Mouse (Mus musculus): ENCODE data around the gene Psmd13. TPM values are rescaled to one million over a fixed set of nuclear protein-coding genes. Genes with fewer than 3 reads are reported as not detected.

Gene Psmd13
- total and polyA plus RNA-seq, 3 experiments = 165 to 215 TPM; not detected in 1

DNA sequence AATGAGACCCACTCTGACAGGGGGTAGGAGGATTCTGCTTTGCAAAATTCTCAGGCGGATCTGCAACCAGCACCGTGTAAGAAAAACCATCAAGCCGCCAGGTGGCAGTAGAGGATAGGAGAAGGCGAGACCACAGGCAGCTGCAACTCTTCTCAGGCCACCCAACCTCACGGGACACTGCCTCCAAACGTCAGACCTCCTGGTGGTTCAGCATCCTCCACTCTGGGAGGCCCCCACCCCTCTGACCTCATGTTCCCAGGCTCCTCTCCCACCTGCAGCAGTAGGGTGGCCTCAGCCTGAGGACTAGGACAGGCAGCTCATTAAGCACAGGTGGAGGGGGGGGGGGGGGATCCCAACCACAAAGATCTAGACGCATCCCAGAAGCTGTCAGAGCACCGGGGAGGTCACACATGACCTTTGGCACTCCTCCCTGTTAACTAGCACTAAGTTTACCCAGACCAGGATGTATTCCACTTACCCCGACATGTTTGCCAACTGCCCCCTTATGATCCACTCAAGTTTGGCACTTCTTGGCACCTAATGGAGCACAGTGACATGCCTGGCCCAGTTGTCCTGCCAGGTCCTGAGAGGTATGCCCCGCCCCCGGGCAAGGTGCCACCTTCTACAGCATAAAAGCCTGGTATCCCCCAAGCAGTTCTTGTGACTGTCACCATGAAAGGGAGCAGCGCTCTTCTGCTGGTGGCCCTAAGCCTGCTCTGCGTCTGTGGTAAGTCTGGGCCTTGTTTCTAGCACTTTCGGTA lies 36.7 kb upstream of the Psmd13 start, which contains the start of gene Scgb1c1 (continued):
- TF ChIP-seq ZC3H11A (IDR thresholded peaks at IDR 0.05; ENCODE audit: low read depth, low read length) (peak; percentile 97), POLR2AphosphoS5 (IDR thresholded peaks at IDR 0.05; ENCODE audit: borderline replicate concordance, low read depth, low read length) (no peak)

- H3K9me3 ChIP-seq (replicated peaks; ENCODE audit: insufficient read depth, low read length) = no peaks in the 10 kb centered on the region
- no peaks in the 10 kb centered on the region for H3K79me2 ChIP-seq (ENCODE audit: control insufficient read depth, insufficient read depth, low read length, poor library complexity)
- H3K9ac ChIP-seq (ENCODE audit: control insufficient read depth, low read depth, low read length, poor library complexity, severe bottlenecking) = no peak overlapping the region
- no peaks in the 10 kb centered on the region for H3K36me3 ChIP-seq (ENCODE audit: control insufficient read depth in 1 of 2, insufficient read depth in 2 of 2, low read length in 2 of 2)
- H3K4me3 ChIP-seq (ENCODE audit: control insufficient read depth in 1 of 2, insufficient read depth in 1 of 2, low read depth in 2 of 2, low read length in 2 of 2) = no peak overlapping the region
- H3K27ac ChIP-seq (ENCODE audit: control insufficient read depth, low read depth, low read length) = no peak overlapping the region
- no peaks in the 10 kb centered on the region; a peak in 1 of 4 replicates for H3K27me3 ChIP-seq (ENCODE audit: control insufficient read depth in 1 of 2, insufficient read depth in 2 of 2, low read length in 2 of 2)
- DNase-seq (ENCODE audit: low read depth, low spot score) = no peak
- TF ChIP-seq TBP (IDR thresholded peaks at IDR 0.05; ENCODE audit: low read depth, low read length) (no peak), CTCF (IDR thresholded peaks at IDR 0.05 in 2 of 3, conservative IDR thresholded peaks at IDR 0.05 in 1 of 3; ENCODE audit: control insufficient read depth in 1 of 3, insufficient read depth in 1 of 3, low read depth in 2 of 3, low read length in 3 of 3, poor library complexity in 1 of 3, severe bottlenecking in 1 of 3) (peak; percentile 8 to 29 (median 29); a peak in 3 of 6 replicates)
- H3K4me1 ChIP-seq (ENCODE audit: control insufficient read depth in 1 of 2, insufficient read depth in 2 of 2, low read length in 2 of 2) = no peaks in the 10 kb centered on the region
Observed at GRCm38 (mm10) chr7:140845683-140846082, 36.1 kb upstream of the Psmd13 start.

GRCm38 (mm10) chr7:140846676-140847075 lies 35.1 kb upstream of the Psmd13 start:
- Histone ChIP-seq H3K36me3 (ENCODE audit: control insufficient read depth in 1 of 2, insufficient read depth in 2 of 2, low read length in 2 of 2) (no peaks in the 10 kb centered on the region), H3K27me3 (ENCODE audit: control insufficient read depth in 1 of 2, insufficient read depth in 2 of 2, low read length in 2 of 2) (no peaks in the 10 kb centered on the region; a peak in 1 of 4 replicates), H3K4me3 (ENCODE audit: control insufficient read depth in 1 of 2, insufficient read depth in 1 of 2, low read depth in 2 of 2, low read length in 2 of 2) (no peak overlapping the region), H3K9me3 (replicated peaks; ENCODE audit: insufficient read depth, low read length) (no peaks in the 10 kb centered on the region), H3K27ac (ENCODE audit: control insufficient read depth, low read depth, low read length) (no peak overlapping the region), H3K9ac (ENCODE audit: control insufficient read depth, low read depth, low read length, poor library complexity, severe bottlenecking) (no peak overlapping the region), H3K79me2 (ENCODE audit: control insufficient read depth, insufficient read depth, low read length, poor library complexity) (no peaks in the 10 kb centered on the region), H3K4me1 (ENCODE audit: control insufficient read depth in 1 of 2, insufficient read depth in 2 of 2, low read length in 2 of 2) (no peaks in the 10 kb centered on the region)
- TF ChIP-seq JUND (IDR thresholded peaks at IDR 0.05; ENCODE audit: low read depth, low read length) = no peak
- TF ChIP-seq POLR2AphosphoS2 (IDR thresholded peaks at IDR 0.05; ENCODE audit: low read length) = no peak
- DNase-seq (ENCODE audit: low read depth, low spot score) = no peak

GRCm38 (mm10) chr7:140847755-140848580 lies 33.8 kb upstream of the Psmd13 start, which contains the start of gene Odf3:
Gene Odf3 (plus strand): TSS chr7:140847805.
- H3K9me3 ChIP-seq (replicated peaks; ENCODE audit: insufficient read depth, low read length) = no peaks in the 10 kb centered on the region
- no peaks in the 10 kb centered on the region for H3K4me1 ChIP-seq (ENCODE audit: control insufficient read depth in 1 of 2, insufficient read depth in 2 of 2, low read length in 2 of 2)
- H3K9ac ChIP-seq (ENCODE audit: control insufficient read depth, low read depth, low read length, poor library complexity, severe bottlenecking) = no peak within 1 kb of the TSS
- no peaks in the 10 kb centered on the region for H3K36me3 ChIP-seq (ENCODE audit: control insufficient read depth in 1 of 2, insufficient read depth in 2 of 2, low read length in 2 of 2)
- H3K27ac ChIP-seq (ENCODE audit: control insufficient read depth, low read depth, low read length) = no peak within 1 kb of the TSS
- no peak for TF ChIP-seq ELF1 (IDR thresholded peaks at IDR 0.05; ENCODE audit: low read depth, low read length)
- TF ChIP-seq CHD1 (IDR thresholded peaks at IDR 0.05; ENCODE audit: low read depth, low read length) = no peak
- TF ChIP-seq POLR2AphosphoS2 (IDR thresholded peaks at IDR 0.05; ENCODE audit: low read length) = no peak
- TF ChIP-seq ZNF384 (IDR thresholded peaks at IDR 0.05; ENCODE audit: low read depth, low read length) = no peak
- TF ChIP-seq GATA1 (IDR thresholded peaks at IDR 0.05; ENCODE audit: low read depth, low read length) = no peak
- no peak for TF ChIP-seq UBTF (IDR thresholded peaks at IDR 0.05; ENCODE audit: borderline replicate concordance, insufficient read depth, low read depth, low read length)
- TF ChIP-seq RAD21 (IDR thresholded peaks at IDR 0.05; ENCODE audit: low read depth, low read length) = no peak
- no peak for TF ChIP-seq MYC (IDR thresholded peaks at IDR 0.05; ENCODE audit: low read depth, low read length)
- TF ChIP-seq ZKSCAN1 (IDR thresholded peaks at IDR 0.05; ENCODE audit: low read depth, low read length) = no peak
- TF ChIP-seq RCOR1 (IDR thresholded peaks at IDR 0.05; ENCODE audit: low read depth, low read length) = no peak
- TF ChIP-seq NELFE (IDR thresholded peaks at IDR 0.05; ENCODE audit: low read depth, low read length) = no peak
- TF ChIP-seq POLR2AphosphoS5 (IDR thresholded peaks at IDR 0.05; ENCODE audit: borderline replicate concordance, low read depth, low read length) = no peak
- no peak for TF ChIP-seq ZC3H11A (IDR thresholded peaks at IDR 0.05; ENCODE audit: low read depth, low read length)
- TF ChIP-seq MYB (IDR thresholded peaks at IDR 0.05; ENCODE audit: low read depth, low read length) = no peak
- no peak for TF ChIP-seq GABPA (IDR thresholded peaks at IDR 0.05; ENCODE audit: low read depth, low read length)
- no peak for TF ChIP-seq MXI1 (IDR thresholded peaks at IDR 0.05; ENCODE audit: low read depth, low read length)
- TF ChIP-seq SMC3 (IDR thresholded peaks at IDR 0.05; ENCODE audit: low read depth, low read length) = no peak
- no peak for TF ChIP-seq USF2 (IDR thresholded peaks at IDR 0.05; ENCODE audit: borderline replicate concordance in 1 of 2, insufficient read depth in 1 of 2, low read depth in 1 of 2, low read length in 2 of 2)
- H3K4me3 ChIP-seq (ENCODE audit: control insufficient read depth in 1 of 2, insufficient read depth in 1 of 2, low read depth in 2 of 2, low read length in 2 of 2) = no peak within 1 kb of the TSS
- H3K79me2 ChIP-seq (ENCODE audit: control insufficient read depth, insufficient read depth, low read length, poor library complexity) = no peaks in the 10 kb centered on the region
- no peaks in the 10 kb centered on the region for H3K27me3 ChIP-seq (ENCODE audit: control insufficient read depth in 1 of 2, insufficient read depth in 2 of 2, low read length in 2 of 2)
- no peak for DNase-seq (ENCODE audit: low read depth, low spot score)
